Mouse (Mus musculus): ENCODE measurements at regions not wholly inside any gene's neighbourhood (a gene's known extent, or its start where the extent isn't known, plus 50 kb on each side); places are given as distances from the start of the nearest gene placed in this dataset.

DNA sequence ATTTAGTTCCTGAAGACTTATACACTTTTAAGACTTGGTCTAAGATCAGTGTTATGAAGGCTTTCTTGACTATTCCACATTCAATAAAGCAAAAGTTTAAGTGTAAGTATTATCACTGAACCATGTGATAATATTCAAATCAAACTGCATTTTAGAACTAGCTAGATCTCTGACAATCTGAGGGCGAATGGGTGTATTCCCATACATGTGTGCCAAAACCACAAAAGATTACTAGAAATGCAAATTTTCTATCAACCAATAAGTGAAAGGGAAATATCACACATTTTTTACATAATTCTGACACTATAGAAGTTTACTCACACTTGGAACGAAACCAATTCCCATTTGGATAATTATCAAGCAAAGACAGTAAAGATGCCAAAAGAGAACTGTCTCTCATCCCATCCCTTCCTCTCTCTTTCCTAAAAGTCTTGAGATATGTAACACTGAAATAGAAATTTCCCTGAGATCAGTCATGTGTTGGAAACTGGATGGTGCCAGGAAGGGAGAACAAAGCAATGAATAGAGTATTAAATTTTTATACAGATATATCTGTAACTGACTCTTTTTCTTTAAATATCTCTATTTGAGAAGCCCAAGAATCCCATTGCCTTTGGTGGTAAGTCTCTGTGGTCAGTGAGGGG, 394.8 kb upstream of the Nrsn1 start:
- Histone ChIP-seq H3K4me1 (ENCODE audit: insufficient read depth, low read length) (no peaks in the 10 kb centered on the region), H3K4me2 (replicated peaks; ENCODE audit: low read depth, low read length) (no peak overlapping the region), H3K27ac (ENCODE audit: low read length) (no peak overlapping the region), H3K36me3 (ENCODE audit: insufficient read depth, low read length) (no peaks in the 10 kb centered on the region), H3K9me3 (ENCODE audit: low read length) (no peaks in the 10 kb centered on the region), H3K27me3 (ENCODE audit: insufficient read depth, low read length) (no peaks in the 10 kb centered on the region), H3K4me3 (ENCODE audit: low read length) (no peak overlapping the region), H3K9ac (replicated peaks; ENCODE audit: low read length) (no peak overlapping the region)
- WGBS = 76% methylated on average over 2 of the region's 2 CpGs
- ATAC-seq (ENCODE audit: low FRiP score, low TSS enrichment) = no peak

DNA sequence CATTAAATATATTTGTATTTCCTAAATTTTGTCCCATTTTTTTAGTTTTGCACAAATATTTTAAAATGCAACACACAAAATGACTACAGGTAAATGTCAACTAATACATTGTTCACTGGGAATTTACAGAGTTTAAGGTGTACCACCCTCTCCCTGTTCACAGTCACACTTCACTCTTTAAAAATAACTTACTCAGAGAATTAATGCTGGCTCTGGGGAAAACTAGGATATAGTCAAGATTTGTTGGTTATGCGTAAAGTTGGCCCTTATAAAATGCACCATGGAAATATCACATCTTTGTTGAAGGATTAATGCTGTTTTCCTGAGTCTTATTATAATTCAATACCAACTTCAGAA, 378.1 kb upstream of the Nrsn1 start:
- no peak for ATAC-seq (ENCODE audit: low FRiP score, low TSS enrichment)
- Histone ChIP-seq H3K27me3 (ENCODE audit: insufficient read depth, low read length) (no peaks in the 10 kb centered on the region), H3K4me1 (ENCODE audit: insufficient read depth, low read length) (no peaks in the 10 kb centered on the region), H3K4me2 (replicated peaks; ENCODE audit: low read depth, low read length) (no peak overlapping the region), H3K4me3 (ENCODE audit: low read length) (no peak overlapping the region), H3K9me3 (ENCODE audit: low read length) (no peaks in the 10 kb centered on the region), H3K36me3 (ENCODE audit: insufficient read depth, low read length) (no peaks in the 10 kb centered on the region), H3K27ac (ENCODE audit: low read length) (no peak overlapping the region), H3K9ac (replicated peaks; ENCODE audit: low read length) (no peak overlapping the region)
- WGBS = 92% methylated on average over 1 of the region's 1 CpGs

DNA sequence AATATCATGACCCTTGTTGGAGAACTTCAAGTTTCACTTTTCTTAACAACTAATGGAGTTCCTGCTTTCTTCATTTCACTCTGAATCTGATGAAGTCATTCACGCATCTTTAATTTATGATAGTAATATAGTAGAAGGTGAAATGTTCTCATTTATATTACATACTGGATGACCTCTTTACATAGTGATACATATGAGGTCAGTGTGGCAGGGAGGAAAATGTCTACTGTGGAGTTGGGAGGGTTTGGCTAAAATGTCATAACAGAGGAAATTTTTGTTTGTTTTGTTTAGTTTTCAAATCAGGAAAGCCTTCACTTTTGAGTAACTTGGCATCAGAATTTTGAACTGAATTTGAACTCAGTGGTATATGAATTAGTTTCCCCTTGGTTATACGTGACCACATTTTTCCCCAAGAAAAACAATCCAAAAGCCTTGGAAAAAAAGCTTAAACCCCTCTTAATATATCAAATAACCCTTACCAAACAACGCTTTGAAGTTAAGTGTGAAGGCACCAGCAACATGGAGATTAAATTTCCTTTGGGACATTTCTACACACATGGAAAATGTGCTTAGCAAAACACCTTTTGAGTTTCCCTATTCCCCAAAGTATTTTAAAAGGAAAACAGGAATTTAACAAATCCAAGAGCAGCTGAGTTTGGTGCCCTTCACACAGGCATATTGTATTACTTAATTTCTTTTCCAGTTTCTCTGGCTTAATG, 377.6 kb upstream of the Nrsn1 start:
- Histone ChIP-seq H3K4me3 (ENCODE audit: low read length) (no peak overlapping the region), H3K27me3 (ENCODE audit: insufficient read depth, low read length) (no peaks in the 10 kb centered on the region), H3K4me2 (replicated peaks; ENCODE audit: low read depth, low read length) (no peak overlapping the region), H3K9me3 (ENCODE audit: low read length) (no peaks in the 10 kb centered on the region), H3K27ac (ENCODE audit: low read length) (no peak overlapping the region), H3K36me3 (ENCODE audit: insufficient read depth, low read length) (no peaks in the 10 kb centered on the region), H3K4me1 (ENCODE audit: insufficient read depth, low read length) (no peaks in the 10 kb centered on the region), H3K9ac (replicated peaks; ENCODE audit: low read length) (no peak overlapping the region)
- 41% methylated on average over 3 of the region's 3 CpGs for WGBS
- no peak for ATAC-seq (ENCODE audit: low FRiP score, low TSS enrichment)

DNA sequence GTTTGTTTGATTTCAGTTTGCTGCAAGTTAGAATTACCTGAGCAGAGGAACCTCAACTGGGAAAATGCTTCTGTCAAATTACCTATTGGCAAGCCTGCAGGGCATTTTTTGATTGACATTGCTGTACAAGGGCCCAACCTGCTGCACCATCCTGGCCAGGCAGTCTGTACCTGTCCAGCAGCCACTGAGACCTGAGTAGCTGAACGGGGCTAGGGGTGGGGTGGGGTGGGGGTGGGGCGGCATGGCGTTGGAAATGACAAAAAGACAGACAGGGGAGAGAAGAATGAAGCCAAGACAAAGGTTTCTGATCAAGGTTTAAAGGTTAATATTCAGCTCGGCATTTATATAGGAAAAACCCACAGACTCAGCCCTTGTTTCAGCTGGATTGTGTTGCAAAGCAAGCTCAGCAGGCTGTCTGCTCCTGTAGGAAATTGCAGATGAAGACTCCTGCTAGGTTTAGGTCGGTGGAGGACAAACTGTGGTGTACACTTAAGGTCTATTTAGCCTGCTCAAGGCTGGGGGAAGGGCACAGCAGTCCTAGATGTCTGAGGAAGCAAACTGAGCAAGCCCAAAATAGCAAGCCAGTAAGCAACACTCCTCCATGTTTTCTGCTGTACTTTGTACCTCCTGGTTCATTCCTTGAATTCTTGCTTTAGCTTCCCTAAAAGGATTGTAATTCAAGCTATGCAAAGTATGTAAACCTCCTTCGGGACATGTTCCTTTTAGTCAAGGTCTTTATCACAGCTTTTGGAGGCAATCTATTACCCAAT, 369.4 kb upstream of the Nrsn1 start:
- Histone ChIP-seq H3K4me2 (replicated peaks; ENCODE audit: low read depth, low read length) (no peak overlapping the region), H3K4me1 (ENCODE audit: insufficient read depth, low read length) (0 out of 2 replicates have a peak, but pooled peaks cover 3% of the 10 kb centered on the region), H3K27ac (ENCODE audit: low read length) (peak overlapping the region; percentile 48; the same call in 1 of the 2 replicates), H3K9ac (replicated peaks; ENCODE audit: low read length) (no peak overlapping the region), H3K9me3 (ENCODE audit: low read length) (no peaks in the 10 kb centered on the region), H3K4me3 (ENCODE audit: low read length) (no peak overlapping the region), H3K36me3 (ENCODE audit: insufficient read depth, low read length) (no peaks in the 10 kb centered on the region), H3K27me3 (ENCODE audit: insufficient read depth, low read length) (no peaks in the 10 kb centered on the region)
- peak; percentile 89 for ATAC-seq (ENCODE audit: low FRiP score, low TSS enrichment)
- WGBS = 14% methylated on average over 6 of the region's 6 CpGs

DNA sequence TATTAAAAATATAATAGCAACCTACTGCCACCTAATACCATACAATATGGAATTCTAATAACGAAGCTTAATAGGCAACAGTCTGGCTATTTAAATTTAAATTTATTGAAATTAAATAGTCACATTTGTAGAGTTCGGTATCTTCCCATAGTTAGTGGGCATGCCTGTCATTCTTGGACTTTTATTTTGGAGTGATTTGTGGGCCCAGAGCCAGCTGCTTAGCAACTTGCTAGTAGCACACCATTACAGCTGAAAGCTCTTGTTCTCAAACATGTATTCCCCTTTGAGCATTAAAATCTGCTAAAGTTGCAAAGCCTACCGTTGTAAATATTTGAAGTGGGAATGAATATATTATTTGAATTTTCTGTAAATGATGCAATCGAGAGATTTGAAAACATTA, 359.2 kb upstream of the Nrsn1 start:
- H3K9ac ChIP-seq (replicated peaks; ENCODE audit: low read length) = no peak overlapping the region
- H3K27ac ChIP-seq (ENCODE audit: low read length) = no peak overlapping the region

DNA sequence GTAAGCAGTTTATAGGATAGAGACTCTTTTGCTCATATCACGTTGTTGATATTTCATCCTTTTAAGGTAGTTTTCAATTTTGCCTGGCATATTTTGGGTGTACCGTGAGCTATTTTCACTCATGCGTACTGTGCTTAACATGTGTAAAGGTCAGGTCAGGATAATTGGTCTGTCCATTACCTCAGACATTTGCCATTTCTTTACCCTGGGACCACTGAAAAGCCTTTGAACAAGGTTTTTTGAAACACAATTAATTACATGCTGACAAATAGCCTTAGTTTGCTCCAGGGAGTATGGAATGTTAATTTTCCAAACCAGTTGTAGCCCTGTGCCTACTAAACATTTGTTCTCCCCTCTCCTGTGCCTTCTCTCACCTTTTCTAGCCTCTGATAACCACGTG, 347.3 kb upstream of the Nrsn1 start:
- Histone ChIP-seq H3K4me3 (ENCODE audit: low read length) (no peak overlapping the region), H3K9ac (replicated peaks; ENCODE audit: low read length) (no peak overlapping the region), H3K4me2 (replicated peaks; ENCODE audit: low read depth, low read length) (no peak overlapping the region), H3K36me3 (ENCODE audit: insufficient read depth, low read length) (no peaks in the 10 kb centered on the region), H3K4me1 (ENCODE audit: insufficient read depth, low read length) (no peaks in the 10 kb centered on the region), H3K9me3 (ENCODE audit: low read length) (no peaks in the 10 kb centered on the region), H3K27ac (ENCODE audit: low read length) (no peak overlapping the region), H3K27me3 (ENCODE audit: insufficient read depth, low read length) (no peaks in the 10 kb centered on the region)
- no peak for ATAC-seq (ENCODE audit: low FRiP score, low TSS enrichment)
- WGBS = 39% methylated on average over 4 of the region's 4 CpGs

More for the DNA sequence above, 359.2 kb upstream of the Nrsn1 start:
- Histone ChIP-seq H3K4me2 (replicated peaks; ENCODE audit: low read depth, low read length) (no peak overlapping the region), H3K36me3 (ENCODE audit: insufficient read depth, low read length) (no peaks in the 10 kb centered on the region), H3K4me1 (ENCODE audit: insufficient read depth, low read length) (no peaks in the 10 kb centered on the region), H3K9me3 (ENCODE audit: low read length) (no peaks in the 10 kb centered on the region), H3K27me3 (ENCODE audit: insufficient read depth, low read length) (no peaks in the 10 kb centered on the region), H3K4me3 (ENCODE audit: low read length) (no peak overlapping the region)
- ATAC-seq (ENCODE audit: low FRiP score, low TSS enrichment) = no peak
- 65% methylated on average over 4 of the region's 4 CpGs for WGBS

DNA sequence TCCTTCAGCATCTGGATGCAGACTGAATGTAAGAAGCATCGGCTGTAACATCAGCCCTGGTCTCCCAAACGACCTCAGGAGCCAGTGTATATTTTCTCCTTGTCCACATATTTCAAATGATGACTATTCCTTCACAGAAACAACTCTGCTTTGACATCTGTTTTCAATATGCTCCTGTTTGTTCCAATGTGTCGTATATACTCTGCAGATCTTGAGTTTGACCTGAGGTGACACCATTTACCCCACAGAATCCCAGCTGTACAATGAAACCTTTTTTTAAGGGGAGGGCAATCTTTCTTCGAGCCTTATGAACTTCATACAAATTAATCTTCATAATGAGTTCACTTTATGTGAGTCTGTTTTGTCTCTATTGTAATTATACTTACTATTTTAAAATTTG, 341.7 kb upstream of the Nrsn1 start:
- 0 out of 2 replicates have a peak overlapping the region, but pooled peaks have one; percentile 10 for H3K27ac ChIP-seq (ENCODE audit: low read length)
- 0 out of 2 replicates have a peak, but pooled peaks cover 3% of the 10 kb centered on the region for H3K4me1 ChIP-seq (ENCODE audit: insufficient read depth, low read length)
- no peak overlapping the region for H3K4me2 ChIP-seq (replicated peaks; ENCODE audit: low read depth, low read length)
- no peak overlapping the region for H3K4me3 ChIP-seq (ENCODE audit: low read length)
- 24% methylated on average over 4 of the region's 4 CpGs for WGBS
- H3K36me3 ChIP-seq (ENCODE audit: insufficient read depth, low read length) = no peaks in the 10 kb centered on the region
- no peaks in the 10 kb centered on the region for H3K27me3 ChIP-seq (ENCODE audit: insufficient read depth, low read length)
- no peak overlapping the region for H3K9ac ChIP-seq (replicated peaks; ENCODE audit: low read length)
- H3K9me3 ChIP-seq (ENCODE audit: low read length) = no peaks in the 10 kb centered on the region
- ATAC-seq (ENCODE audit: low FRiP score, low TSS enrichment) = no peak

GRCm38 (mm10) chr13:25609641-25610040, 339.3 kb upstream of the Nrsn1 start:
- Histone ChIP-seq H3K36me3 (ENCODE audit: insufficient read depth, low read length) (no peaks in the 10 kb centered on the region), H3K9me3 (ENCODE audit: low read length) (0 out of 2 replicates have a peak, but pooled peaks cover 1% of the 10 kb centered on the region)
- 35% methylated on average over 4 of the region's 4 CpGs for WGBS

GRCm38 (mm10) chr13:25609241-25609640, 338.9 kb upstream of the Nrsn1 start:
- no peak for ATAC-seq (ENCODE audit: low FRiP score, low TSS enrichment)
- Histone ChIP-seq H3K36me3 (ENCODE audit: insufficient read depth, low read length) (no peaks in the 10 kb centered on the region), H3K4me1 (ENCODE audit: insufficient read depth, low read length) (0 out of 2 replicates have a peak, but pooled peaks cover 3% of the 10 kb centered on the region), H3K9ac (replicated peaks; ENCODE audit: low read length) (no peak overlapping the region), H3K27ac (ENCODE audit: low read length) (peak overlapping the region; percentile 43; the same call in 1 of the 2 replicates), H3K27me3 (ENCODE audit: insufficient read depth, low read length) (no peaks in the 10 kb centered on the region), H3K4me2 (replicated peaks; ENCODE audit: low read depth, low read length) (no peak overlapping the region), H3K9me3 (ENCODE audit: low read length) (0 out of 2 replicates have a peak, but pooled peaks cover 2% of the 10 kb centered on the region), H3K4me3 (ENCODE audit: low read length) (no peak overlapping the region)
- 60% methylated on average over 1 of the region's 1 CpGs for WGBS

More at GRCm38 (mm10) chr13:25609641-25610040, 339.3 kb upstream of the Nrsn1 start:
- H3K27me3 ChIP-seq (ENCODE audit: insufficient read depth, low read length) = no peaks in the 10 kb centered on the region
- 0 out of 2 replicates have a peak, but pooled peaks cover 3% of the 10 kb centered on the region for H3K4me1 ChIP-seq (ENCODE audit: insufficient read depth, low read length)
- H3K4me2 ChIP-seq (replicated peaks; ENCODE audit: low read depth, low read length) = no peak overlapping the region
- H3K27ac ChIP-seq (ENCODE audit: low read length) = peak overlapping the region; percentile 43; the same call in 1 of the 2 replicates
- H3K9ac ChIP-seq (replicated peaks; ENCODE audit: low read length) = no peak overlapping the region
- no peak overlapping the region for H3K4me3 ChIP-seq (ENCODE audit: low read length)
- ATAC-seq (ENCODE audit: low FRiP score, low TSS enrichment) = no peak

All from kidney, embryonic 16.5 days (tissue).